Mouse (Mus musculus) MEL (cell line): ENCODE measurements around the gene Mpig6b.

Experiments
- CHD1 ChIP-seq: IDR thresholded peaks from 2 replicates; pipeline ENCODE4 v1.6.1; 2012; ENCODE audit warnings: low read depth, mild to moderate bottlenecking, inconsistent platforms, low read length, improper control_type of control experiment
- CTCF ChIP-seq, 3 experiments: IDR thresholded peaks in 2 of 3; conservative IDR thresholded peaks in 1 of 3; 2 replicates each; pipeline ENCODE4 v1.5.1; 2011 to 2012; ENCODE audit warnings: low read length in 3 of 3, low read depth in 2 of 3, mild to moderate bottlenecking in 2 of 3, improper control_type of control experiment in 1 of 3, inconsistent platforms in 1 of 3, mixed read lengths in 1 of 3, moderate library complexity in 1 of 3; ENCODE audit not compliant: control insufficient read depth in 1 of 3, insufficient read depth in 1 of 3, poor library complexity in 1 of 3, severe bottlenecking in 1 of 3
- GATA1 ChIP-seq: IDR thresholded peaks from 2 replicates; pipeline ENCODE4 v1.6.1; 2011; ENCODE audit warnings: low read depth, low read length, improper control_type of control experiment
- MAFK ChIP-seq: IDR thresholded peaks from 2 replicates; pipeline ENCODE4 v1.6.1; 2011; ENCODE audit warnings: low read depth, mild to moderate bottlenecking, low read length, improper control_type of control experiment, borderline replicate concordance
- POLR2A ChIP-seq, 2 experiments: IDR thresholded peaks; 2 replicates each; pipeline ENCODE4 v1.6.1; 2011 to 2012; ENCODE audit warnings: low read length in 2 of 2, mild to moderate bottlenecking in 2 of 2, control low read depth in 1 of 2, improper control_type of control experiment in 1 of 2, low read depth in 1 of 2, moderate library complexity in 1 of 2; ENCODE audit not compliant: control insufficient read depth in 1 of 2, insufficient read depth in 1 of 2, poor library complexity in 1 of 2
- TAL1 ChIP-seq: IDR thresholded peaks from 2 replicates; pipeline ENCODE4 v1.6.1; 2012; ENCODE audit warnings: mild to moderate bottlenecking, inconsistent platforms, low read length, moderate library complexity, mixed read lengths

GRCm38 (mm10) chr17:35057090-35057489 lies 8.9 kb downstream of the Mpig6b start:
- no peak for TF ChIP-seq GATA1
- TF ChIP-seq POLR2A (IDR thresholded peaks at IDR 0.05; ENCODE audit: control insufficient read depth in 1 of 2, insufficient read depth in 1 of 2, low read depth in 1 of 2, low read length in 2 of 2, poor library complexity in 1 of 2), result no peak; a peak in 1 of 4 replicates
- TF ChIP-seq MAFK, result no peak
- no peak for TF ChIP-seq CTCF (IDR thresholded peaks at IDR 0.05 in 2 of 3, conservative IDR thresholded peaks at IDR 0.05 in 1 of 3; ENCODE audit: control insufficient read depth in 1 of 3, insufficient read depth in 1 of 3, low read depth in 2 of 3, low read length in 3 of 3, poor library complexity in 1 of 3, severe bottlenecking in 1 of 3)
- no peak for TF ChIP-seq CHD1
- TF ChIP-seq TAL1, result peak; percentile 35; the same call in 1 of the 2 replicates
